Mouse (Mus musculus): ENCODE data around the gene Vax2. TPM values are rescaled to one million over a fixed set of nuclear protein-coding genes. Genes with fewer than 3 reads are reported as not detected.

Gene Vax2
- polyA plus RNA-seq, 1 experiment from 2014 or later: 0.14 TPM

GRCm38 (mm10) chr6:83701001-83701400 is 10.1 kb upstream of the Vax2 start:
- Histone ChIP-seq H3K9ac (replicated peaks) (no peak overlapping the region), H3K9me3 (no peaks in the 10 kb centered on the region), H3K4me1 (peaks cover 6% of the 10 kb centered on the region), H3K4me2 (replicated peaks) (no peak overlapping the region), H3K4me3 (no peak overlapping the region), H3K27me3 (peaks cover 92% of the 10 kb centered on the region), H3K27ac (replicated peaks) (no peak overlapping the region), H3K36me3 (no peaks in the 10 kb centered on the region)
- under 1% methylated on average over 11 of the region's 11 CpGs for WGBS
- ATAC-seq (replicated peaks): no peak

- no peak for ATAC-seq (replicated peaks)
These were observed 8.7 kb upstream of the Vax2 start for GRCm38 (mm10) chr6:83702146-83702999.

GRCm38 (mm10) chr6:83703000-83703721 is 7.9 kb upstream of the Vax2 start:
- Histone ChIP-seq H3K4me1 (peaks cover 6% of the 10 kb centered on the region), H3K4me3 (no peak overlapping the region), H3K9me3 (no peaks in the 10 kb centered on the region), H3K9ac (replicated peaks) (no peak overlapping the region), H3K27ac (replicated peaks) (no peak overlapping the region), H3K36me3 (no peaks in the 10 kb centered on the region), H3K4me2 (replicated peaks) (no peak overlapping the region), H3K27me3 (peaks cover 92% of the 10 kb centered on the region)
- WGBS: under 1% methylated on average over 27 of the region's 27 CpGs
- no peak for ATAC-seq (replicated peaks)

More at GRCm38 (mm10) chr6:83702146-83702999, 8.7 kb upstream of the Vax2 start:
- Histone ChIP-seq H3K27me3 (peaks cover 92% of the 10 kb centered on the region), H3K36me3 (no peaks in the 10 kb centered on the region), H3K4me2 (replicated peaks) (no peak overlapping the region), H3K27ac (replicated peaks) (no peak overlapping the region), H3K9me3 (no peaks in the 10 kb centered on the region), H3K4me3 (no peak overlapping the region), H3K9ac (replicated peaks) (no peak overlapping the region), H3K4me1 (peaks cover 6% of the 10 kb centered on the region)
- under 1% methylated on average over 53 of the region's 53 CpGs for WGBS

GRCm38 (mm10) chr6:83703722-83704078 is 7.4 kb upstream of the Vax2 start:
- Histone ChIP-seq H3K36me3 (no peaks in the 10 kb centered on the region), H3K27me3 (peaks cover 92% of the 10 kb centered on the region), H3K4me1 (peaks cover 6% of the 10 kb centered on the region), H3K9ac (replicated peaks) (no peak overlapping the region), H3K4me2 (replicated peaks) (no peak overlapping the region), H3K27ac (replicated peaks) (no peak overlapping the region), H3K9me3 (no peaks in the 10 kb centered on the region), H3K4me3 (no peak overlapping the region)
- WGBS: under 1% methylated on average over 10 of the region's 10 CpGs
- no peak for ATAC-seq (replicated peaks)

- no peak overlapping the region for H3K27ac ChIP-seq (replicated peaks)
- no peak for ATAC-seq (replicated peaks)
- H3K9me3 ChIP-seq: no peaks in the 10 kb centered on the region
- no peaks in the 10 kb centered on the region for H3K36me3 ChIP-seq
- no peak overlapping the region for H3K4me3 ChIP-seq
- peaks cover 6% of the 10 kb centered on the region for H3K4me1 ChIP-seq
- no peak overlapping the region for H3K4me2 ChIP-seq (replicated peaks)
- WGBS: 18% methylated on average over 1 of the region's 1 CpGs
- no peak overlapping the region for H3K9ac ChIP-seq (replicated peaks)
- H3K27me3 ChIP-seq: peaks cover 92% of the 10 kb centered on the region
These were observed 6.8 kb upstream of the Vax2 start for GRCm38 (mm10) chr6:83704294-83704693.

GRCm38 (mm10) chr6:83704701-83705100 is 6.4 kb upstream of the Vax2 start:
- Histone ChIP-seq H3K4me2 (replicated peaks) (no peak overlapping the region), H3K4me1 (peaks cover 6% of the 10 kb centered on the region), H3K4me3 (no peak overlapping the region), H3K27me3 (peaks cover 91% of the 10 kb centered on the region), H3K36me3 (no peaks in the 10 kb centered on the region), H3K27ac (replicated peaks) (no peak overlapping the region), H3K9me3 (no peaks in the 10 kb centered on the region), H3K9ac (replicated peaks) (no peak overlapping the region)
- no peak for ATAC-seq (replicated peaks)
- WGBS: 17% methylated on average over 5 of the region's 5 CpGs

- Histone ChIP-seq H3K4me1 (peaks cover 21% of the 10 kb centered on the region), H3K4me2 (replicated peaks) (no peak overlapping the region), H3K36me3 (no peaks in the 10 kb centered on the region), H3K9ac (replicated peaks) (no peak overlapping the region), H3K27me3 (peaks cover 99% of the 10 kb centered on the region), H3K4me3 (no peak overlapping the region), H3K27ac (replicated peaks) (no peak overlapping the region), H3K9me3 (no peaks in the 10 kb centered on the region)
- WGBS: 2% methylated on average over 6 of the region's 6 CpGs
- ATAC-seq (replicated peaks): no peak
These were observed 3.1 kb upstream of the Vax2 start for GRCm38 (mm10) chr6:83707738-83708510.

GRCm38 (mm10) chr6:83710361-83711066 is 550 bp upstream of the Vax2 start:
- H3K36me3 ChIP-seq: no peaks in the 10 kb centered on the region
- ATAC-seq (replicated peaks): peak; percentile 65
- H3K27ac ChIP-seq (replicated peaks): no peak overlapping the region
- H3K27me3 ChIP-seq: peaks cover 98% of the 10 kb centered on the region
- H3K4me3 ChIP-seq: peak overlapping the region; percentile 42
- WGBS: 1% methylated on average over 32 of the region's 32 CpGs
- peaks cover 21% of the 10 kb centered on the region for H3K4me1 ChIP-seq
- no peak overlapping the region for H3K9ac ChIP-seq (replicated peaks)
- no peaks in the 10 kb centered on the region for H3K9me3 ChIP-seq
- H3K4me2 ChIP-seq (replicated peaks): peak overlapping the region; percentile 68

GRCm38 (mm10) chr6:83711725-83712475 is 836 bp downstream of the Vax2 start:
- 2% methylated on average over 45 of the region's 45 CpGs for WGBS
- Histone ChIP-seq H3K27me3 (peaks cover 94% of the 10 kb centered on the region), H3K9me3 (no peaks in the 10 kb centered on the region), H3K27ac (replicated peaks) (no peak overlapping the region), H3K9ac (replicated peaks) (peak overlapping the region; percentile 25; the same call in 1 of the 2 replicates), H3K36me3 (no peaks in the 10 kb centered on the region), H3K4me3 (peak overlapping the region; percentile 42), H3K4me1 (peaks cover 21% of the 10 kb centered on the region), H3K4me2 (replicated peaks) (peak overlapping the region; percentile 68)
- ATAC-seq (replicated peaks): no peak

- Histone ChIP-seq H3K4me2 (replicated peaks) (no peak overlapping the region), H3K4me3 (no peak overlapping the region), H3K9ac (replicated peaks) (no peak overlapping the region), H3K9me3 (no peaks in the 10 kb centered on the region), H3K4me1 (peaks cover 21% of the 10 kb centered on the region), H3K27me3 (peaks cover 93% of the 10 kb centered on the region), H3K27ac (replicated peaks) (no peak overlapping the region), H3K36me3 (no peaks in the 10 kb centered on the region)
- ATAC-seq (replicated peaks): no peak
- 3% methylated on average over 12 of the region's 12 CpGs for WGBS
These were observed 2.4 kb downstream of the Vax2 start for GRCm38 (mm10) chr6:83713271-83714136.
